Mouse (Mus musculus) cerebellum, adult 2 months (tissue): ENCODE results near the gene Cnot10. TPM values are rescaled to one million over a fixed set of nuclear protein-coding genes. Genes with fewer than 3 reads are reported as not detected.
A peak's percentile ranks its signal among the peaks of the same experiment; 100 is the strongest.

Experiments
- DNase-seq, 2 experiments: peaks; one replicate each; pipeline ENCODE4 v3.0.0; 2021
- H3K27ac ChIP-seq: fragments of 200-500 bp; 2 replicates; pipeline ENCODE4 v1.5.1; 2012; ENCODE audit warnings: low read length, control low read depth, inconsistent platforms; ENCODE audit not compliant: insufficient read depth
- H3K27me3 ChIP-seq: fragments of 200-500 bp; 2 replicates; pipeline ENCODE4 v1.6.1; 2012; ENCODE audit warnings: inconsistent platforms, mild to moderate bottlenecking, low read length, moderate library complexity; ENCODE audit not compliant: control insufficient read depth, insufficient read depth
- H3K4me1 ChIP-seq: fragments of 200-500 bp; 2 replicates; pipeline ENCODE4 v1.6.1; 2011; ENCODE audit warnings: low read length; ENCODE audit not compliant: control insufficient read depth, insufficient read depth
- H3K4me3 ChIP-seq: fragments of 200-500 bp; replicated peaks from 2 replicates; pipeline ENCODE3; 2011; ENCODE audit warnings: mild to moderate bottlenecking, low read depth, low read length, control low read depth; ENCODE audit not compliant: insufficient read depth
- CTCF ChIP-seq: fragments of 200-500 bp; IDR thresholded peaks from 2 replicates; pipeline ENCODE4 v1.5.1; 2011; ENCODE audit warnings: low read depth, mild to moderate bottlenecking, control low read depth, low read length, moderate library complexity, borderline replicate concordance; ENCODE audit not compliant: insufficient read depth
- POLR2A ChIP-seq: fragments of 200-500 bp; IDR thresholded peaks from 2 replicates; pipeline ENCODE4 v1.6.1; 2011; ENCODE audit warnings: low read length, control low read depth, borderline replicate concordance; ENCODE audit not compliant: insufficient read depth
- WGBS: fragments of 180-500 bp; shearing (Covaris S2); methylation state at CpG from one replicate; pipeline ENCODE4 v1.1.7; 2018; 5-methylcytosine and 5-hydroxymethylcytosine counted together
- polyA plus RNA-seq: library from polyadenylated mRNA; depleted of rRNA; stranded (reverse); fragments of >200 nt; gene quantifications from 2 replicates; pipeline ENCODE4 v1.2.3, GENCODE M21; 2012

Cnot10 gene
- polyA plus RNA-seq, 1 experiment: 69.7 TPM

GRCm38 (mm10) chr9:114678576-114678975, 38.6 kb upstream of the Cnot10 start:
- peaks cover 15% of the 10 kb centered on the region for H3K4me1 ChIP-seq
- H3K27me3 ChIP-seq: no peaks in the 10 kb centered on the region
- no peak overlapping the region for H3K4me3 ChIP-seq
- DNase-seq: no peak
- WGBS: 84% methylated on average over 5 of the region's 5 CpGs
- H3K27ac ChIP-seq: no peak overlapping the region
- no peak for TF ChIP-seq POLR2A

GRCm38 (mm10) chr9:114673626-114674025, 33.6 kb upstream of the Cnot10 start:
- Histone ChIP-seq H3K27me3 (no peaks in the 10 kb centered on the region), H3K4me3 (no peak overlapping the region), H3K27ac (peak overlapping the region; percentile 87), H3K4me1 (peaks cover 6% of the 10 kb centered on the region; the same call in 1 of the 2 replicates)
- no peak for TF ChIP-seq CTCF
- TF ChIP-seq POLR2A: no peak
- 49% methylated on average over 2 of the region's 2 CpGs for WGBS
- DNase-seq: peak in 1 of 2 experiments; percentile 36

- H3K27ac ChIP-seq: peak overlapping the region; percentile 87
- no peaks in the 10 kb centered on the region for H3K27me3 ChIP-seq
- H3K4me3 ChIP-seq: peak overlapping the region; percentile 59
- peak; percentile 71 to 79 for DNase-seq
- peaks cover 6% of the 10 kb centered on the region; the same call in 1 of the 2 replicates for H3K4me1 ChIP-seq
- TF ChIP-seq CTCF: no peak
- TF ChIP-seq POLR2A: peak; percentile 76; the same call in 1 of the 2 replicates
- WGBS: 2% methylated on average over 24 of the region's 24 CpGs
These were observed 32.9 kb upstream of the Cnot10 start for GRCm38 (mm10) chr9:114672703-114673561.

GRCm38 (mm10) chr9:114671946-114672345, 32.0 kb upstream of the Cnot10 start:
- no peak overlapping the region for H3K4me3 ChIP-seq
- WGBS: 76% methylated on average over 1 of the region's 1 CpGs
- H3K4me1 ChIP-seq: peaks cover 6% of the 10 kb centered on the region
- no peak for TF ChIP-seq POLR2A
- TF ChIP-seq CTCF: no peak
- no peak overlapping the region for H3K27ac ChIP-seq
- no peak for DNase-seq
- no peaks in the 10 kb centered on the region for H3K27me3 ChIP-seq

- Histone ChIP-seq H3K4me1 (peaks cover 6% of the 10 kb centered on the region), H3K27me3 (no peaks in the 10 kb centered on the region), H3K27ac (no peak overlapping the region), H3K4me3 (no peak overlapping the region)
- DNase-seq: no peak
- no peak for TF ChIP-seq POLR2A
- TF ChIP-seq CTCF: no peak
- WGBS: 80% methylated on average over 5 of the region's 5 CpGs
These were observed 29.0 kb upstream of the Cnot10 start for GRCm38 (mm10) chr9:114669011-114669410.

- no peaks in the 10 kb centered on the region for H3K27me3 ChIP-seq
- no peak overlapping the region for H3K4me3 ChIP-seq
- no peak overlapping the region for H3K27ac ChIP-seq
- DNase-seq: no peak
- TF ChIP-seq CTCF (no peak), POLR2A (no peak)
- no peaks in the 10 kb centered on the region; the same call in none of the 2 replicates for H3K4me1 ChIP-seq
- WGBS: 24% methylated on average over 4 of the region's 4 CpGs
These were observed 28.1 kb upstream of the Cnot10 start for GRCm38 (mm10) chr9:114668047-114668446.

- TF ChIP-seq POLR2A: no peak
- TF ChIP-seq CTCF: no peak
- no peak for DNase-seq
- WGBS: 92% methylated on average over 10 of the region's 10 CpGs
- H3K4me3 ChIP-seq: no peak overlapping the region
- H3K4me1 ChIP-seq: no peaks in the 10 kb centered on the region; the same call in none of the 2 replicates
- no peaks in the 10 kb centered on the region for H3K27me3 ChIP-seq
- no peak overlapping the region for H3K27ac ChIP-seq
These were observed 26.9 kb upstream of the Cnot10 start for GRCm38 (mm10) chr9:114666858-114667257.

- H3K27me3 ChIP-seq: no peaks in the 10 kb centered on the region
- H3K27ac ChIP-seq: no peak overlapping the region
- no peak overlapping the region for H3K4me3 ChIP-seq
- 83% methylated on average over 11 of the region's 11 CpGs for WGBS
- H3K4me1 ChIP-seq: no peaks in the 10 kb centered on the region; the same call in none of the 2 replicates
- TF ChIP-seq POLR2A (no peak), CTCF (no peak)
- no peak for DNase-seq
These were observed 23.8 kb upstream of the Cnot10 start for GRCm38 (mm10) chr9:114663782-114664181.
